Mouse (Mus musculus) embryonic facial prominence, embryonic 10.5 days (tissue): ENCODE data around the gene Htr6. TPM values are rescaled to one million over a fixed set of nuclear protein-coding genes. Genes with fewer than 3 reads are reported as not detected.
A peak's percentile ranks its signal among the peaks of the same experiment; 100 is the strongest.

Experiments used
- DNase-seq: peaks from one replicate; pipeline ENCODE4 v3.0.0-alpha.2; 2017; ENCODE audit warnings: low spot score
- H3K27ac ChIP-seq: fragments of 300-500 bp; sonication (generic); replicated peaks from 2 replicates; pipeline ENCODE4 v1.5.1; 2016; ENCODE audit warnings: mild to moderate bottlenecking
- H3K27me3 ChIP-seq: fragments of 300-500 bp; sonication (generic); replicated peaks from 2 replicates; pipeline ENCODE4 v1.6.1; 2016; ENCODE audit warnings: low read depth, mild to moderate bottlenecking; ENCODE audit not compliant: poor library complexity, severe bottlenecking
- H3K36me3 ChIP-seq: fragments of 300-500 bp; sonication (generic); replicated peaks from 2 replicates; pipeline ENCODE4 v1.6.1; 2016; ENCODE audit warnings: mild to moderate bottlenecking, moderate library complexity
- H3K4me1 ChIP-seq: fragments of 300-500 bp; sonication (generic); 2 replicates; pipeline ENCODE4 v1.6.1; 2016
- H3K4me3 ChIP-seq: fragments of 300-500 bp; sonication (generic); 2 replicates; pipeline ENCODE4 v1.5.1; 2016; ENCODE audit warnings: mild to moderate bottlenecking, moderate library complexity
- H3K9me3 ChIP-seq: fragments of 300-500 bp; sonication (generic); 2 replicates; pipeline ENCODE4 v1.6.1; 2016; ENCODE audit warnings: mild to moderate bottlenecking
- WGBS: fragments of 180-500 bp; shearing (Covaris S2); methylation state at CpG from one replicate; pipeline ENCODE4 v1.1.7; 2016; 5-methylcytosine and 5-hydroxymethylcytosine counted together
- polyA plus RNA-seq: library from polyadenylated mRNA; unstranded; fragments of >200 nt; fragmentation: Nextera tagmentation; extraction: Ambion mirVana; gene quantifications from 2 replicates; pipeline ENCODE4 v1.2.1, GENCODE M21; 2016

Htr6 gene
- 0.23 and 0.26 TPM in 2 replicates for polyA plus RNA-seq

- Histone ChIP-seq H3K36me3 (no peaks in the 10 kb centered on the region), H3K9me3 (no peaks in the 10 kb centered on the region), H3K27me3 (peaks cover 78% of the 10 kb centered on the region), H3K4me3 (peak within 1 kb of the TSS; percentile 71), H3K4me1 (peaks cover 21% of the 10 kb centered on the region), H3K27ac (peak within 1 kb of the TSS; percentile 65)
- peak; percentile 52 for DNase-seq
- under 1% methylated on average over 77 of the region's 77 CpGs for WGBS
These were observed at the start of gene Htr6 for GRCm38 (mm10) chr4:139075041-139075711. Gene Htr6, minus strand, starts transcription at chr4:139075570.

- H3K27ac ChIP-seq, result no peak overlapping the region
- peaks cover 26% of the 10 kb centered on the region for H3K4me1 ChIP-seq
- no peaks in the 10 kb centered on the region for H3K27me3 ChIP-seq
- WGBS, result 91% methylated on average over 6 of the region's 6 CpGs
- peaks cover 11% of the 10 kb centered on the region; the same call in 1 of the 2 replicates for H3K9me3 ChIP-seq
- no peak overlapping the region for H3K4me3 ChIP-seq
- peaks cover 24% of the 10 kb centered on the region for H3K36me3 ChIP-seq
- no peak for DNase-seq
These were observed 49.6 kb upstream of the Htr6 start for GRCm38 (mm10) chr4:139124940-139125339.

DNA sequence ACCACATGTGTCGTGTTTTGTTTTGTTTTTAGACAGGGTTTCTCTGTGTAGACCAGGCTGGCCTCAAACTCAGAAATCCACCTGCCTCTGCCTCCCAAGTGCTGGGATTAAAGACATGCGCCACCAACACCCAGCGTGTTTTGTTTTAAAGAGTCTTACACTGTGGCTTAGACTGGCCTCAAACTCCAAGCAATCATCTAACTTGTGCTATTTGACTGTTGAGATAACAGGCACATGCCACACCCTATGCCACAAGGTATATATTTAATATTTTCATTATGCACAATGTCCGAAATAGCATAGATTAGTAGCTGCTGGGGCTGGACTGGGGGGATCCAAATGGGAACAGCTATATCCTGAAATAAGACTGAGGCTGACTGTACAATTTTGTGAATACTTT lies 47.2 kb upstream of the Htr6 start:
- WGBS, result 93% methylated on average over 4 of the region's 4 CpGs

DNA sequence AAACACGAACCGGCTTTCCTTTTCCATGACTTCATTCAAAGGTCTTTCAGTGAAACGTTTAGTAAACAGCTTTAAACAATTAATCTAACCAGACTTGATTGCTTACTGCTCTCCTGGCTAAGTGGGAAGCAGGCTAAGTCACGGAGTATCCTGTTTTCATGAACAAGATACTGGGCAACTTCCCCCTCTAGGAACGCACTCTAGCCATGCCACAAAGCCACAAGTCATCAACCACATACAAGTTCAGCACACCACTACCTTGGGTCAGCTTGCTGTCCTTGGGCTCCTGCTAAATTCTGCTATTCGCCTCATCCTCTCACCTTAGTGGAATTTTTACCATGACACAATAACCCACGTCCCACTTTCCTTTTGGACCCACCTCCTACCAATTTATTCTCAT lies 45.6 kb upstream of the Htr6 start:
- no peaks in the 10 kb centered on the region for H3K27me3 ChIP-seq
- no peak overlapping the region for H3K4me3 ChIP-seq
- DNase-seq, result no peak
- 0 out of 2 replicates have a peak, but pooled peaks cover 11% of the 10 kb centered on the region for H3K36me3 ChIP-seq
- no peak overlapping the region for H3K27ac ChIP-seq
- 70% methylated on average over 7 of the region's 7 CpGs for WGBS
- 0 out of 2 replicates have a peak, but pooled peaks cover 5% of the 10 kb centered on the region for H3K9me3 ChIP-seq
- peaks cover 12% of the 10 kb centered on the region for H3K4me1 ChIP-seq

More for the DNA sequence above, 47.2 kb upstream of the Htr6 start:
- H3K9me3 ChIP-seq, result peaks cover 11% of the 10 kb centered on the region; the same call in 1 of the 2 replicates
- DNase-seq, result no peak
- peaks cover 24% of the 10 kb centered on the region for H3K36me3 ChIP-seq
- no peaks in the 10 kb centered on the region for H3K27me3 ChIP-seq
- peaks cover 12% of the 10 kb centered on the region for H3K4me1 ChIP-seq
- H3K27ac ChIP-seq, result no peak overlapping the region
- H3K4me3 ChIP-seq, result no peak overlapping the region

GRCm38 (mm10) chr4:139120281-139120814 lies 45.0 kb upstream of the Htr6 start:
- Histone ChIP-seq H3K9me3 (0 out of 2 replicates have a peak, but pooled peaks cover 5% of the 10 kb centered on the region), H3K36me3 (0 out of 2 replicates have a peak, but pooled peaks cover 11% of the 10 kb centered on the region), H3K27me3 (no peaks in the 10 kb centered on the region), H3K27ac (no peak overlapping the region), H3K4me3 (no peak overlapping the region), H3K4me1 (peaks cover 12% of the 10 kb centered on the region)
- DNase-seq, result no peak
- 88% methylated on average over 4 of the region's 4 CpGs for WGBS

DNA sequence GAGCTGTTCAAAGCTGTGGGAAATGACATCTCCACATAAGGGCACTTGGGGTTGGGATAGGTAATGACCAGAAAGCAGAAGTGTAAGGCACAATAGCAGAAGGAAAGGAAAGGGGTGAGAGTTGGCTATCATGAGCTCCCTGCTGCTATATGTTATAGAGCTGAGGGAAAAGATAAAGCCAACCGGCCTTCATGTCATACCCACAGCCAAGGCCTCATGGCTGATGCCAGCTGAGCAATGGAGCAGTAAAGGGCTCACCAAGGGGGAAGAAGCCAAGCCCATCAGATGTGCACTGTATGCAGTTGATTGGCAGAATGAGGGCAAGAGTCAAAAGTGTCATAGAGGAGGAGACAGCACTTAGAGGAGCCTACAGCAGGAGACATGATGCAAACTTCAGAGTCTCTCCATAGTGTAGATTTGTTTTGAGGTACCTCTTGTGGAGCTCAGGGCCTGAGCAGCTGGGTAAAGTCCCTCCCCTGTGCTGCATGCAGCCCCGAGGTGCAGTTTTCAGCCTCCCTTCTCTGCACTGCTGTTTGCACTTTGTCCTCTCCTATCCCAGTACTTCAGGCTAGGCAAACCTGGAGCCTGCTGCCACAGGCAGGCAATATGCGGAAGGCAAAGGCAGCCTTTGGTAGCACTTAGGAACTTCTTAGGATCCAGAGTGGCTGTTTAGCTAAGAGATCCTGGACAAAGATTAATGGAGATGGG lies 41.1 kb upstream of the Htr6 start:
- Histone ChIP-seq H3K27ac (no peak overlapping the region), H3K4me1 (peaks cover 32% of the 10 kb centered on the region), H3K27me3 (no peaks in the 10 kb centered on the region), H3K36me3 (0 out of 2 replicates have a peak, but pooled peaks cover 6% of the 10 kb centered on the region), H3K4me3 (no peak overlapping the region), H3K9me3 (no peaks in the 10 kb centered on the region)
- no peak for DNase-seq
- WGBS, result 85% methylated on average over 3 of the region's 3 CpGs

GRCm38 (mm10) chr4:139115721-139116120 lies 40.4 kb upstream of the Htr6 start:
- DNase-seq, result no peak
- WGBS, result 88% methylated on average over 5 of the region's 5 CpGs
- Histone ChIP-seq H3K4me1 (peaks cover 35% of the 10 kb centered on the region), H3K9me3 (no peaks in the 10 kb centered on the region), H3K27ac (no peak overlapping the region), H3K4me3 (no peak overlapping the region), H3K27me3 (no peaks in the 10 kb centered on the region), H3K36me3 (0 out of 2 replicates have a peak, but pooled peaks cover 6% of the 10 kb centered on the region)

DNA sequence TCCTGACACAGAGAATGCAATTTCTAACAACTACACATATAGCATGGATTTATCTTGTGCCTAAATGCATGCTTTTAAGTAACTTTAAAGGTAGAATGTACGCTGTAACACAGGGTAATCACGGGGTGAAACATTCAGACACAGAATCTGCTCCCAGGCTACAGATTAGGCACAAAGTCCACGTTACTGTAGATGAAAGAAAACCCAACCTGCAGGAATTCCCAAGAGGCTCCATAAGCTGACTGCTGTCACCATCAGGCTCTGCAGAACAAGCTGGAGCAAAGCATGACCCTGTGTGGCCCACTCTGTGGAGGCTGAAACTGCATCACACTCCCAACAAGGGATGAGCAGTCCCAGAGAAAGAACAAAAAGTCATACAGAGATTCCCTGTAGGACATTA lies 37.1 kb upstream of the Htr6 start:
- no peaks in the 10 kb centered on the region for H3K27me3 ChIP-seq
- no peaks in the 10 kb centered on the region for H3K9me3 ChIP-seq
- 77% methylated on average over 3 of the region's 3 CpGs for WGBS
- H3K27ac ChIP-seq, result no peak overlapping the region
- no peak overlapping the region for H3K4me3 ChIP-seq
- no peak for DNase-seq
- peaks cover 42% of the 10 kb centered on the region for H3K4me1 ChIP-seq
- 0 out of 2 replicates have a peak, but pooled peaks cover 6% of the 10 kb centered on the region for H3K36me3 ChIP-seq

DNA sequence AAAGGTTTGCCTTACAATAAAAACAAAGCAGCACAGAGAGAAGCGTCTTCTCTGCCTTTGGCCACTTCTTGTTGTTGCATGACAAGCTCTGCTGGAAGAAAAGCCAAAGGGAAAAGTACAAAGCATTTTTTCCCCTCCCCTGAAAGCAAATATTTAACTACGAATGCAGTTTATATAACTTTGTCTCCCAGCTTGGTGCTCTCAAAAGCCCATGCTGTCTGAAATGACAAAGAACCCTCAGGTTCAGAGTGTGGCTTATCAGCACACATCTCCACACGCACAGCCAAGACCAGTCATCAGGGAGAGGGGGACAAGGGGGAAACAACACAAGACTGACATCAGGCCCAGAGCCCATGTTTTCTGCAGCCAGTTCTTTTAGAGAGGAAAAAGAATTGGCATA lies 36.1 kb upstream of the Htr6 start:
- no peak for DNase-seq
- Histone ChIP-seq H3K4me1 (peaks cover 42% of the 10 kb centered on the region), H3K36me3 (0 out of 2 replicates have a peak, but pooled peaks cover 6% of the 10 kb centered on the region), H3K27me3 (no peaks in the 10 kb centered on the region), H3K27ac (no peak overlapping the region; the same call in 1 of the 2 replicates), H3K9me3 (no peaks in the 10 kb centered on the region), H3K4me3 (no peak overlapping the region)
- WGBS, result 51% methylated on average over 3 of the region's 3 CpGs

DNA sequence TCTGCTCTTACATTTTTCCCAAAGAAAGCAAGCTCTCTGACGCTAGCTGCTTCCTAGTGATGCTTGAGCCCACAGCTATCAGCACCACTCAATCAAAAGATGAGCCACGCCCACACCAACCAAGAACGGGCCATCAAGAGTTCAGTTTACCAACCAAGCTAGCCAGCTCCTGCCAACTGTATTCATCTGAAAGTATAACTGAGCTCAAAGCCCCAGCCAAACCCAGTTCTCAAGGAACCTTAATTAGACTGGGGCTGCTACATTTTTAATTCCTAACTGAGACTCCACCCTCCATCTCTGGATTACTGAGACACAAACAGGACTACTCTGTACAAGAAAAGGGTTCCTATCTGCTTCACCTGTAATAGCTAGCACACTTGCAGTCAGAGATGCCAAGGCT lies 35.5 kb upstream of the Htr6 start:
- H3K9me3 ChIP-seq, result no peaks in the 10 kb centered on the region
- H3K4me1 ChIP-seq, result peaks cover 47% of the 10 kb centered on the region
- 0 out of 2 replicates have a peak, but pooled peaks cover 6% of the 10 kb centered on the region for H3K36me3 ChIP-seq
- peak overlapping the region; percentile 12; the same call in 1 of the 2 replicates for H3K27ac ChIP-seq
- DNase-seq, result no peak
- H3K4me3 ChIP-seq, result no peak overlapping the region
- WGBS, result 75% methylated on average over 3 of the region's 3 CpGs
- no peaks in the 10 kb centered on the region for H3K27me3 ChIP-seq

- Histone ChIP-seq H3K9me3 (no peaks in the 10 kb centered on the region), H3K27ac (no peak overlapping the region)
- WGBS, result 96% methylated on average over 1 of the region's 1 CpGs
These were observed 30.1 kb upstream of the Htr6 start for GRCm38 (mm10) chr4:139105453-139105852.

GRCm38 (mm10) chr4:139101546-139101945 lies 26.2 kb upstream of the Htr6 start:
- Histone ChIP-seq H3K27ac (peak overlapping the region; percentile 16; the same call in 1 of the 2 replicates), H3K4me1 (peaks cover 33% of the 10 kb centered on the region), H3K36me3 (peaks cover 38% of the 10 kb centered on the region), H3K27me3 (no peaks in the 10 kb centered on the region; the same call in 1 of the 2 replicates), H3K9me3 (no peaks in the 10 kb centered on the region), H3K4me3 (no peak overlapping the region)
- no peak for DNase-seq
- WGBS, result 62% methylated on average over 6 of the region's 6 CpGs

More at GRCm38 (mm10) chr4:139105453-139105852, 30.1 kb upstream of the Htr6 start:
- Histone ChIP-seq H3K27me3 (no peaks in the 10 kb centered on the region), H3K4me1 (peaks cover 41% of the 10 kb centered on the region), H3K36me3 (peaks cover 38% of the 10 kb centered on the region), H3K4me3 (no peak overlapping the region)
- DNase-seq, result no peak
